Mouse (Mus musculus) kidney, postnatal 0 days (tissue): ENCODE data around the gene Zfp706. TPM values are rescaled to one million over a fixed set of nuclear protein-coding genes. Genes with fewer than 3 reads are reported as not detected.

Experiments
- ATAC-seq: fragments of 200-750 bp; cut with Nextera tagmentation; replicated peaks from 2 replicates; pipeline ENCODE4 v1.8.0; 2017; ENCODE audit warnings: low read depth, moderate number of reproducible peaks, moderate TSS enrichment, moderate library complexity; ENCODE audit not compliant: low FRiP score
- DNase-seq: peaks from one replicate; pipeline ENCODE4 v3.0.0-alpha.2; 2016; ENCODE audit warnings: low spot score
- H3K27ac ChIP-seq: fragments of 300-500 bp; sonication (generic); 2 replicates; pipeline ENCODE4 v1.5.1; 2014; ENCODE audit warnings: mild to moderate bottlenecking
- H3K27me3 ChIP-seq: fragments of 300-500 bp; sonication (generic); 2 replicates; pipeline ENCODE4 v1.6.1; 2014; ENCODE audit warnings: low read length, mixed read lengths; ENCODE audit not compliant: insufficient read depth
- H3K36me3 ChIP-seq: fragments of 300-500 bp; sonication (generic); 2 replicates; pipeline ENCODE4 v1.6.1; 2014; ENCODE audit warnings: low read length, mixed read lengths; ENCODE audit not compliant: insufficient read depth
- H3K4me1 ChIP-seq: fragments of 300-500 bp; sonication (generic); replicated peaks from 2 replicates; pipeline ENCODE4 v1.6.1; 2014; ENCODE audit warnings: antibody characterized with exemption, low read length, mixed read lengths; ENCODE audit not compliant: insufficient read depth
- H3K4me2 ChIP-seq: fragments of 300-500 bp; sonication (generic); 2 replicates; pipeline ENCODE4 v1.6.1; 2014; ENCODE audit warnings: mild to moderate bottlenecking, low read length, moderate library complexity, mixed read lengths
- H3K4me3 ChIP-seq: fragments of 300-500 bp; sonication (generic); replicated peaks from 2 replicates; pipeline ENCODE4 v1.5.1; 2014; ENCODE audit warnings: low read depth, low read length
- H3K9ac ChIP-seq: fragments of 300-500 bp; sonication (generic); 2 replicates; pipeline ENCODE4 v1.6.1; 2014; ENCODE audit warnings: low read depth, low read length
- H3K9me3 ChIP-seq: fragments of 300-500 bp; sonication (generic); replicated peaks from 2 replicates; pipeline ENCODE4 v1.6.1; 2016; ENCODE audit warnings: low read length, inconsistent platforms, mixed read lengths
- CTCF ChIP-seq: IDR thresholded peaks from 2 replicates; pipeline ENCODE4 v1.5.1; 2016; ENCODE audit warnings: antibody characterized with exemption, low read depth, mild to moderate bottlenecking, moderate library complexity
- WGBS: fragments of 180-500 bp; shearing (Covaris S2); extraction: QIAGEN DNeasy Blood & Tissue Kit; methylation state at CpG from one replicate; pipeline ENCODE4 v1.1.7; 2014; 5-methylcytosine and 5-hydroxymethylcytosine counted together
- polyA plus RNA-seq: library from polyadenylated mRNA; unstranded; fragments of >200 nt; fragmentation: Nextera tagmentation; extraction: Ambion mirVana; gene quantifications from 2 replicates; pipeline ENCODE4 v1.2.1, GENCODE M21; 2015

The Zfp706 gene
- polyA plus RNA-seq, 1 experiment from 2014 or later: 509 TPM

- Histone ChIP-seq H3K27ac (no peak overlapping the region), H3K4me1 (no peaks in the 10 kb centered on the region), H3K4me2 (no peak overlapping the region), H3K9ac (no peak overlapping the region), H3K9me3 (no peaks in the 10 kb centered on the region), H3K27me3 (no peaks in the 10 kb centered on the region), H3K4me3 (no peak overlapping the region), H3K36me3 (no peaks in the 10 kb centered on the region)
- ATAC-seq: no peak
- WGBS: 76% methylated on average over 4 of the region's 4 CpGs
- DNase-seq: no peak
- no peak for TF ChIP-seq CTCF
Measured at GRCm38 (mm10) chr15:36960876-36961237, 46.7 kb downstream of the Zfp706 start.

- Histone ChIP-seq H3K27ac (no peak overlapping the region), H3K9me3 (no peaks in the 10 kb centered on the region), H3K4me2 (peak overlapping the region; percentile 21; the same call in 1 of the 2 replicates), H3K36me3 (no peaks in the 10 kb centered on the region), H3K27me3 (no peaks in the 10 kb centered on the region), H3K4me1 (no peaks in the 10 kb centered on the region), H3K9ac (no peak overlapping the region), H3K4me3 (no peak overlapping the region)
- DNase-seq: peak; percentile 58
- no peak for TF ChIP-seq CTCF
- 49% methylated on average over 17 of the region's 17 CpGs for WGBS
- peak; percentile 52 for ATAC-seq
Measured at GRCm38 (mm10) chr15:36960010-36960875, 47.3 kb downstream of the Zfp706 start.

- no peak for ATAC-seq
- H3K27me3 ChIP-seq: no peaks in the 10 kb centered on the region
- H3K36me3 ChIP-seq: no peaks in the 10 kb centered on the region
- no peak overlapping the region for H3K9ac ChIP-seq
- no peaks in the 10 kb centered on the region for H3K9me3 ChIP-seq
- H3K27ac ChIP-seq: no peak overlapping the region
- 100% methylated on average over 3 of the region's 3 CpGs for WGBS
- no peaks in the 10 kb centered on the region for H3K4me1 ChIP-seq
- TF ChIP-seq CTCF: no peak
- H3K4me3 ChIP-seq: no peak overlapping the region
- no peak overlapping the region for H3K4me2 ChIP-seq
- DNase-seq: no peak
Measured at GRCm38 (mm10) chr15:36956221-36956620, 51.4 kb downstream of the Zfp706 start.

GRCm38 (mm10) chr15:36950258-36950657 is 57.3 kb downstream of the Zfp706 start:
- TF ChIP-seq CTCF: no peak
- no peaks in the 10 kb centered on the region for H3K27me3 ChIP-seq
- no peak overlapping the region for H3K27ac ChIP-seq
- no peaks in the 10 kb centered on the region for H3K9me3 ChIP-seq
- ATAC-seq (no peak), DNase-seq (no peak)
- H3K4me1 ChIP-seq: no peaks in the 10 kb centered on the region
- no peak overlapping the region for H3K9ac ChIP-seq
- H3K4me2 ChIP-seq: no peak overlapping the region
- H3K4me3 ChIP-seq: no peak overlapping the region
- no peaks in the 10 kb centered on the region for H3K36me3 ChIP-seq
- 80% methylated on average over 2 of the region's 2 CpGs for WGBS

- H3K4me1 ChIP-seq: no peaks in the 10 kb centered on the region
- no peak overlapping the region for H3K27ac ChIP-seq
- no peak for DNase-seq
- no peak overlapping the region for H3K9ac ChIP-seq
- H3K27me3 ChIP-seq: no peaks in the 10 kb centered on the region
- H3K4me2 ChIP-seq: no peak overlapping the region
- WGBS: 75% methylated on average over 22 of the region's 22 CpGs
- no peak for ATAC-seq
- H3K9me3 ChIP-seq: no peaks in the 10 kb centered on the region
- no peaks in the 10 kb centered on the region for H3K36me3 ChIP-seq
- no peak overlapping the region for H3K4me3 ChIP-seq
- TF ChIP-seq CTCF: no peak
Measured at GRCm38 (mm10) chr15:36948866-36949546, 58.6 kb downstream of the Zfp706 start.
